Mouse (Mus musculus) MEL (cell line): Measurements from ENCODE around the gene Syt6.

Experiments used
- CHD2 ChIP-seq: IDR thresholded peaks from 2 replicates; pipeline ENCODE4 v1.6.1; 2011; ENCODE audit warnings: low read length, improper control_type of control experiment
- CTCF ChIP-seq, 3 experiments: IDR thresholded peaks in 2 of 3; conservative IDR thresholded peaks in 1 of 3; 2 replicates each; pipeline ENCODE4 v1.5.1; 2011 to 2012; ENCODE audit warnings: low read length in 3 of 3, low read depth in 2 of 3, mild to moderate bottlenecking in 2 of 3, improper control_type of control experiment in 1 of 3, inconsistent platforms in 1 of 3, mixed read lengths in 1 of 3, moderate library complexity in 1 of 3; ENCODE audit not compliant: control insufficient read depth in 1 of 3, insufficient read depth in 1 of 3, poor library complexity in 1 of 3, severe bottlenecking in 1 of 3
- E2F4 ChIP-seq: IDR thresholded peaks from 2 replicates; pipeline ENCODE4 v1.6.1; 2011; ENCODE audit warnings: low read depth, low read length, improper control_type of control experiment, borderline replicate concordance
- EP300 ChIP-seq, 2 experiments: IDR thresholded peaks; 2 replicates each; pipeline ENCODE4 v1.6.1; 2011; ENCODE audit warnings: improper control_type of control experiment in 2 of 2, low read length in 2 of 2, low read depth in 1 of 2, mild to moderate bottlenecking in 1 of 2
- ETS1 ChIP-seq: IDR thresholded peaks from 2 replicates; pipeline ENCODE4 v1.6.1; 2012; ENCODE audit warnings: low read depth, mild to moderate bottlenecking, inconsistent platforms, low read length, improper control_type of control experiment, moderate library complexity
- GATA1 ChIP-seq: IDR thresholded peaks from 2 replicates; pipeline ENCODE4 v1.6.1; 2011; ENCODE audit warnings: low read depth, low read length, improper control_type of control experiment
- POLR2A ChIP-seq, 2 experiments: IDR thresholded peaks; 2 replicates each; pipeline ENCODE4 v1.6.1; 2011 to 2012; ENCODE audit warnings: low read length in 2 of 2, mild to moderate bottlenecking in 2 of 2, control low read depth in 1 of 2, improper control_type of control experiment in 1 of 2, low read depth in 1 of 2, moderate library complexity in 1 of 2; ENCODE audit not compliant: control insufficient read depth in 1 of 2, insufficient read depth in 1 of 2, poor library complexity in 1 of 2
- RCOR1 ChIP-seq: IDR thresholded peaks from 2 replicates; pipeline ENCODE4 v1.6.1; 2012; ENCODE audit warnings: low read depth, mild to moderate bottlenecking, inconsistent platforms, low read length, improper control_type of control experiment
- UBTF ChIP-seq: IDR thresholded peaks from 2 replicates; pipeline ENCODE4 v1.6.1; 2012; ENCODE audit warnings: low read depth, mild to moderate bottlenecking, inconsistent platforms, low read length, improper control_type of control experiment, moderate library complexity, borderline replicate concordance; ENCODE audit not compliant: insufficient read depth
- USF2 ChIP-seq, 2 experiments: IDR thresholded peaks; 2 replicates each; pipeline ENCODE4 v1.6.1; 2011 to 2012; ENCODE audit warnings: improper control_type of control experiment in 2 of 2, low read length in 2 of 2, borderline replicate concordance in 1 of 2, inconsistent platforms in 1 of 2, low read depth in 1 of 2, mild to moderate bottlenecking in 1 of 2; ENCODE audit not compliant: insufficient read depth in 1 of 2

DNA sequence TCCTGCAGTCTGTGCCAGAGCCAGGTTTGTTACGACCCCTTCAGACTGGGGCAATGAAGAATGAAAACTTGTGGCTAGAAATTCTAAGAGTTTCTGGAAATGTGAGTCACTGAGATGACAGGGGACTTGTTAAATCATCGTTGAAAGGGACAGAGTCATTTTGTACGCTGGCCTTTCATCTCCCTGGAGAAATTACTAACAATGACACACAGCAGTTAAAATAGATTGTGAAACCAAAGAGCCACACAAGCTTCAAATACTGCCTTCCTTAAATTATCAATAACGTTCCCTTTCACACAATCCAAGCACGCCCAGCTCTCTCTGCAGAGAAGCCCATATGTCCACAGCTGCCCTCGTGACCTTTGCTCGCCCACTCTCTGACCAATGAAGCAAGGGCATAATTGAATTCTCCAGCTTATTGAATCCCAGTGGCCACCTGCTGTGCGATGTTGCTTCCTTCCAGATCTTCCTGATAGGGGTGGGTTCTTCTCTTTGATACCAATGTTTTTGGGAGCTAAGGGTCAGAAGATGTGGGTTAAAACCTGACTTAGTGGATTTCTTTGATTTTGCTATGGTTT is 65.3 kb downstream of the Syt6 start:
- TF ChIP-seq CTCF (IDR thresholded peaks at IDR 0.05 in 2 of 3, conservative IDR thresholded peaks at IDR 0.05 in 1 of 3; ENCODE audit: control insufficient read depth in 1 of 3, insufficient read depth in 1 of 3, low read depth in 2 of 3, low read length in 3 of 3, poor library complexity in 1 of 3, severe bottlenecking in 1 of 3) (no peak), RCOR1 (no peak), ETS1 (no peak), UBTF (no peak), EP300 (IDR thresholded peaks at IDR 0.05; ENCODE audit: low read depth in 1 of 2, low read length in 2 of 2) (no peak), CHD2 (no peak), E2F4 (no peak), GATA1 (no peak), POLR2A (IDR thresholded peaks at IDR 0.05; ENCODE audit: control insufficient read depth in 1 of 2, insufficient read depth in 1 of 2, low read depth in 1 of 2, low read length in 2 of 2, poor library complexity in 1 of 2) (no peak), USF2 (IDR thresholded peaks at IDR 0.05; ENCODE audit: borderline replicate concordance in 1 of 2, insufficient read depth in 1 of 2, low read depth in 1 of 2, low read length in 2 of 2) (no peak)
